Mouse (Mus musculus) B cell, adult (primary cell): ENCODE results near the gene Sigmar1. TPM values are rescaled to one million over a fixed set of nuclear protein-coding genes. Genes with fewer than 3 reads are reported as not detected.

Experiments
- total RNA-seq: library from RNA; stranded (reverse); gene quantifications from 4 replicates; pipeline ENCODE4 v1.2.4, GENCODE M21; 2023; ENCODE audit not compliant: inconsistent age

Gene Sigmar1
- 16.1 to 19.6 TPM (median 18.2 TPM) in 4 replicates for total RNA-seq

GRCm38 (mm10) chr4:41755338-41756305, at the start of gene Sigmar1:
TSS of gene Sigmar1 (minus strand) at chr4:41756157.

DNA sequence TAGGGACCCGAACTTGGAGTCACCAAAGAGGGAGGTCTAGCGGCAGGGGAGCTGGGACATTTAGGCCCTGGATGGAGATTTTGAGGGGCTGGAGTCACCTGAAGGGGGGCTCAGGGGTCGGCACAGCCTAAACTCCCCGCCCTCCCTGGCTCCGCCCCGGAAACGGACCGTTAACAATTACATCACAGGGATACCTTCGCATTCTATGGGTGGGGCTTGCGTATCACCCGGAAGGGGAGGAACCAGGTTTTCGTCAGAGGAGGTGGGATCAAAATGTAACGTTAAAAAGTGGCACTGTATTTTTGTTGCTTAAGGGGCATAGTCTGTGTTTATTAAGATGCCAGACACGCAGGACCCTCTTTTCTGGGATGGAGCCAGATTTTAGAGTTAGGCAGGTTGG, 18.0 kb upstream of the Sigmar1 start, which contains the start of gene Ccl27a:
Ccl27a (minus strand) TSS at position 246 of the 400 bp plus-strand sequence.

GRCm38 (mm10) chr4:41754797-41755337, 1.1 kb downstream of the Sigmar1 start, which contains the start of gene Galt:
TSS of gene Galt (plus strand) at chr4:41755228.

DNA sequence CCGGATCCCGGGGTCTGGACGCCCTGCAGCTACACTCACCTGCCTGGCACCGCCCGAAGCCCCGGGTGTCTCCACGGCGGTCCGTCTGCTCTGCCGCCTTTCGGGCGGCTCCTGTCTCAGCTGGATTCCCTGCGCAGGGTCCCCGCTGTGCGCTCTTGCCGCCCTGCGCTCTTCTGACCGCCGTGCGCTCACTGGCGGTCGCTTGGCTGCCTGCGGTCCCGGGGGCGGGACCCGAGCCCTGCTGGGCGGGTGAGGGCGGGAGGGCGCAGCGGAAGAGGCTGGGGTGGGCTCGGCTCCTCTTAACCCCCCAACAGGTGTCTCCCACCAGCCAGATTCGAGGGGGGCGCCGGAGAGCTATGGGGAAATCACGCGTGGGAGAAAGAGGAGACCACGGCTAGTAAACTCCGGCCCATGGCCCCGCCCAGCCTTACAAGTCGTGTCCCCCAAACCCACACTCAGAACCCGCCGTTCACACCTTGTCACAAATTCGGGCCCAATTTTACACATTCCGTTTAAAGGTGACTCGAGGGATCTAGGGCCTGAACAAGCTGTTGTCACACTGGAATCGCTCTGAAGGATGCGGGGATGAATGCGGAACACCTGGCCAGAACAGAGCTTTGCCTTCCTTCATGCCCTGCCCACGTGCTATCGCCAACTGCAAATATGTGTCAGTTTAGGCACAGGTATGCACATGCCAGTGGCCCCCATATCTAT, 24.7 kb downstream of the Sigmar1 start, which contains the start of gene Arid3c:
Arid3c (minus strand) TSS at position 91 of the 714 bp plus-strand sequence.

GRCm38 (mm10) chr4:41722918-41723351, 33.0 kb downstream of the Sigmar1 start, which contains the start of gene Dctn3:
TSS of gene Dctn3 (minus strand) at chr4:41723170.

DNA sequence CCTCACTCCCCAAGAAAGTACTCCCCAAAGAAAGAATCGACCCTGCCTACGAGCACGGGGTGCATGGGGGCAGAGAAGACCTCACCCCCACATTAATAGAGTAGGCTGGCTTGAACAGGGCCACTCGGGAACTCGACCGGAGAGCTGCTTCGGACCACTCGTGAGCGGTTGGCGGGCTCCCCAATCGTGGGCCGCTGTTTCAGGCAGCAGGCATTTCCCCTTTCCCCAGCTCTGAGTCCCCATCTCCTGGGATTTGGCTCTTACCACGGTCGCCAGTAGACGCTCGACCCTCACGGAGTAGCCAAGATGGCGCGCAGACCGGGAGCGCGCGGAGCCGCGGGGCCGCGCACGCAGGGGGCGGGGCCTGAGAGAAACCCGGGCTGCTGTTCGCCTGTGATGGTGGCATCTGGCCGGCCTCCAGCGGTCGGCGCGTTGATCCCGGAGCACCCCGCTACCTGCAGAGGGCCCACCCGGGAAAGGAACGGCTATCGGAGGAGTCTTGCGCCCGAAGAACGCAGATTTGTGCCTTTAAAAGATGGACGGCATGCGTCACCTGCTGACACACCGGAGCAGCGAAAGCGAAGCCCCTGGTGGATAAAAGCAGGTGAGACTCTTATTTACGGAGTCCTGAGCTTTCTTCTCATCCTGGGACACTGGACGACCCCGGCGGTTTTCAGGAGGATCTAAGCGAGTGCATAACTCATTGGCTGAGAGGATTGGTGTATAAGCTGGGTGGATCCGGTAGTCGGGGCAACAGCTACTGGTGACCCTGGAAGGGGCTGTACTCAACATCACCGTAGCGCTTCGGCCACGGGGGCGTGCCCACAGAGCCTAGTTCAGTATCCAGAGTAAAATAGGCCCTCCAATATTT, 42.5 kb downstream of the Sigmar1 start, which contains the start of gene Rpp25l:
Rpp25l (minus strand) TSS at position 338 of the 871 bp plus-strand sequence.

GRCm38 (mm10) chr4:41699783-41700182, 56.2 kb downstream of the Sigmar1 start, which contains the start of gene Il11ra1:
TSS of gene Il11ra1 (plus strand) at chr4:41699989.

GRCm38 (mm10) chr4:41696930-41697841, 58.8 kb downstream of the Sigmar1 start, which contains the start of gene Cntfr:
TSS of gene Cntfr (minus strand) at chr4:41697089.

Other genes starting within 250 kb of the Sigmar1 start
- gene 1110017D15Rik, start 238.8 kb downstream of the Sigmar1 start, total RNA-seq: not detected in 4 replicates
- 13.8 to 14.4 TPM (median 14.4 TPM) in 4 replicates for gene Fam219a, start 186.6 kb downstream of the Sigmar1 start, total RNA-seq
- not detected in 4 replicates for gene Dnaic1, start 186.4 kb downstream of the Sigmar1 start, total RNA-seq
- gene Enho, start 115.8 kb downstream of the Sigmar1 start, total RNA-seq: not detected in 4 replicates
- gene Cntfr, start 59.1 kb downstream of the Sigmar1 start, total RNA-seq: not detected in 4 replicates
- gene Il11ra1, start 56.2 kb downstream of the Sigmar1 start, total RNA-seq: 13.9 to 18.6 TPM (median 15.3 TPM) in 4 replicates
- 30.3 to 35.1 TPM (median 34.0 TPM) in 4 replicates for gene Rpp25l, start 42.6 kb downstream of the Sigmar1 start, total RNA-seq
- 50.6 to 69.0 TPM (median 61.6 TPM) in 4 replicates for gene Dctn3, start 33.0 kb downstream of the Sigmar1 start, total RNA-seq
- not detected in 4 replicates for gene Arid3c, start 25.0 kb downstream of the Sigmar1 start, total RNA-seq
- 52.6 to 62.3 TPM (median 55.4 TPM) in 4 replicates for gene Galt, start 929 bp downstream of the Sigmar1 start, total RNA-seq
- gene Ccl27a, start 18.1 kb upstream of the Sigmar1 start, total RNA-seq: 8.4 to 14.2 TPM (median 11.9 TPM) in 4 replicates
- not detected in 4 replicates for gene Gm21541, start 147.5 kb upstream of the Sigmar1 start, total RNA-seq
- 1.4 to 8.2 TPM (median 1.9 TPM) in 4 replicates for gene Gm20878, start 185.4 kb upstream of the Sigmar1 start, total RNA-seq
- gene Fam205a4, start 209.9 kb upstream of the Sigmar1 start, total RNA-seq: not detected in 4 replicates